Mouse (Mus musculus) embryonic facial prominence, embryonic 14.5 days (tissue): ENCODE measurements at regions not wholly inside any gene's neighbourhood (a gene's known extent, or its start where the extent isn't known, plus 50 kb on each side); places are given as distances from the start of the nearest gene placed in this dataset.
"Not testable (repeated sequence)": the region's sequence is repeated elsewhere in the genome, so short reads cannot be mapped to it uniquely, and the experiment has no call there.

Experiments
- ATAC-seq: fragments of 200-750 bp; cut with Nextera tagmentation; 2 replicates; pipeline ENCODE4 v1.8.0; 2017; ENCODE audit warnings: low read depth, moderate number of reproducible peaks, moderate TSS enrichment
- DNase-seq: peaks from one replicate; pipeline ENCODE4 v3.0.0-alpha.2; 2015; ENCODE audit warnings: low spot score
- H3K27ac ChIP-seq: fragments of 300-500 bp; sonication (generic); replicated peaks from 2 replicates; pipeline ENCODE4 v1.5.1; 2014; ENCODE audit warnings: low read depth, mild to moderate bottlenecking, low read length, moderate library complexity
- H3K27me3 ChIP-seq: fragments of 300-500 bp; sonication (generic); replicated peaks from 2 replicates; pipeline ENCODE4 v1.6.1; 2014; ENCODE audit warnings: low read length; ENCODE audit not compliant: control insufficient read depth, insufficient read depth
- H3K36me3 ChIP-seq: fragments of 300-500 bp; sonication (generic); 2 replicates; pipeline ENCODE4 v1.6.1; 2014; ENCODE audit warnings: low read length, mixed read lengths; ENCODE audit not compliant: control insufficient read depth, insufficient read depth
- H3K4me1 ChIP-seq: fragments of 300-500 bp; sonication (generic); 2 replicates; pipeline ENCODE4 v1.6.1; 2014; ENCODE audit warnings: antibody characterized with exemption, low read length; ENCODE audit not compliant: control insufficient read depth, insufficient read depth
- H3K4me2 ChIP-seq: fragments of 300-500 bp; sonication (generic); 2 replicates; pipeline ENCODE4 v1.6.1; 2014; ENCODE audit warnings: low read depth, mild to moderate bottlenecking, low read length, moderate library complexity, mixed read lengths
- H3K4me3 ChIP-seq: fragments of 300-500 bp; sonication (generic); 2 replicates; pipeline ENCODE4 v1.5.1; 2014; ENCODE audit warnings: low read depth, mild to moderate bottlenecking, low read length
- H3K9ac ChIP-seq: fragments of 300-500 bp; sonication (generic); 2 replicates; pipeline ENCODE4 v1.6.1; 2014; ENCODE audit warnings: low read depth, mild to moderate bottlenecking, low read length, moderate library complexity, mixed read lengths
- H3K9me3 ChIP-seq: fragments of 300-500 bp; sonication (generic); 2 replicates; pipeline ENCODE4 v1.6.1; 2016; ENCODE audit warnings: low read length; ENCODE audit not compliant: control insufficient read depth
- WGBS: fragments of 180-500 bp; shearing (Covaris S2); extraction: QIAGEN DNeasy Blood & Tissue Kit; methylation state at CpG from one replicate; pipeline ENCODE4 v1.1.7; 2014; 5-methylcytosine and 5-hydroxymethylcytosine counted together

DNA sequence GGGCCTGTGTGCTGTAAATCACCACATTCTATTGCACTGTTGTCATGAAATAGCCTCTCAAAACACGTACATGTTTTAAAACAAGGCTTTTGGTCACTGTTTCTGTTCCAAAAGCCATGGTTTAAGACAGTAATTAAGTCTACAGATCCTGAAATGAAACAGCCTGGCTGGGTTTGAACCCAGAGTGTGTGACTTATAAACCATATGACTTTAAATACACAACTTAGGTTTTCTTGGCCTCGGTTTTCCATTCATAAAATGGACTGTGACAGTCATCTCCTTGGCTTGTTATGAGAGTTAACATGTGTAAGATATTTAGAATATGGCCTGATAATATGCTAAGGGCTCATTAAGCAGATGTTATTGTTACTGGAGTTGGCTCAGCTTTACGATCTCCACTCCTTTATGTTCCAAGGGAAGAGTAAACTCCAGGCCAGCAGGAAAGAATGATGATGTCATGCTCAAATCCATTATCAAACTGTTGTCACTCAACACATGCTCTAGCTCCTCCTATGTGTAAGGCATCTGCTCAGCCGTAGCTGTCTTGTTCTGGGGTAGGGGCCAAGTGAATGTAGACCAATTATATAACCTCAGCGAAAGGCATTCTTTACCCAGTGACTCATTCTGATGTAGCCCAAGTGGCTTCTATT is 154.6 kb upstream of the Slc25a13 start:
- H3K9me3 ChIP-seq: no peaks in the 10 kb centered on the region
- H3K9ac ChIP-seq: no peak overlapping the region
- no peak overlapping the region for H3K27ac ChIP-seq
- peak; percentile 47; the same call in 1 of the 2 replicates for ATAC-seq
- H3K4me3 ChIP-seq: no peak overlapping the region
- no peaks in the 10 kb centered on the region for H3K27me3 ChIP-seq
- no peaks in the 10 kb centered on the region for H3K4me1 ChIP-seq
- 61% methylated on average over 5 of the region's 5 CpGs for WGBS
- no peak overlapping the region for H3K4me2 ChIP-seq
- peak; percentile 69 for DNase-seq
- H3K36me3 ChIP-seq: no peaks in the 10 kb centered on the region

DNA sequence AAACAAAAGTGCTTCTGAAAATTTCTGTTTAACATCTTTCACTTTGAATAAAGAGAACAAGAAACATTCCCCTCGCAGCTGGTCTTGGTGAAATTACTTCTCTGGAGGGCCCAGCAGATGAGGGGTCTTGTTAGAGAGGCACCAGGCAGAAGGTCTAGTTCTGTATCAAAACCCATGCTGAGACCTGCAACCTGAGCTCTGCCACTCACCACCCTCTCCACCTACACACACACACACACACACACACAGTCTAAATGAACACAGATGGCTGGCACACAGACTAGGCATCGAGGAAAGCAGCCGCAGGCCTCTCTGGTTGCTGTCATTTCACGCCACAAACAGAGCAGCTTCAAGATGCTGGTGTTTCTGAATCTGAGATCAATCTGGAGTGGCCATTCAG is 147.1 kb upstream of the Slc25a13 start:
- Histone ChIP-seq H3K4me1 (peaks cover 4% of the 10 kb centered on the region; the same call in 1 of the 2 replicates), H3K27me3 (no peaks in the 10 kb centered on the region), H3K27ac (0 out of 2 replicates have a peak overlapping the region, but pooled peaks have one; percentile 5), H3K9me3 (no peaks in the 10 kb centered on the region), H3K9ac (no peak overlapping the region), H3K36me3 (no peaks in the 10 kb centered on the region), H3K4me3 (no peak overlapping the region), H3K4me2 (peak overlapping the region; percentile 29; the same call in 1 of the 2 replicates)
- DNase-seq (peak; percentile 70), ATAC-seq (peak; percentile 53; the same call in 1 of the 2 replicates)
- 23% methylated on average over 4 of the region's 4 CpGs for WGBS

DNA sequence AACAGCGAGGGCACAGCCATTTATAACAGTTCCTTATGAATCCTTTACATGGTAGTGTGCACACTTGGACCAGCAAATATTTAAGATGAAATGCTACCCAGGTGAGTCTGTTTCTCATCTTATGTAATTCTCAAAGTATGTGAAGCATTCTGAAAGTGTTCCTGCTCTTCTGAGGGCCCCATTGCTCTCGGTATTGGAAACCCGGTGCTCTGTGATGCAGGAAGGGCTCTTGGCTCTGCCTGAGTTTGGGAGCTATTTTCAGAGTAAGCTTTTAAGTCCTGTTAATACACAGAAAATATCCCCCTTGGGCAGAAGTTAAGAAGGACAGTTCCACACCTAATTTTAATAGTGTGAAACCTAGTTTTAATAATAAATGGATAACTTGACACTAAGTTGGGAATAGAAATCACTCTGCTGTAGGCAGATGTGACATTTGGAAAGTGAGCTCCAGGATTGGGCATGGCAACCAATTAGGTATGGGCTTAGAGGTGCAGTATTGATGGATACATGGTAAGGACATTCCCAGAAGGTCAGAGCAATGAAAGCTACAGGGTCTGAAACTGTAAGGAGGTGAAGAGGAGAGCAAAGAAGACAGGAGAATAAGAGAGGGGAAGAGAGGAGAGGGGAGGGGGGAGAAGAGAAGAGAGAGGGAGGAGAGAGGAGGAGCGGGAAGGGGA is 145.8 kb upstream of the Slc25a13 start:
- ATAC-seq: no peak

DNA sequence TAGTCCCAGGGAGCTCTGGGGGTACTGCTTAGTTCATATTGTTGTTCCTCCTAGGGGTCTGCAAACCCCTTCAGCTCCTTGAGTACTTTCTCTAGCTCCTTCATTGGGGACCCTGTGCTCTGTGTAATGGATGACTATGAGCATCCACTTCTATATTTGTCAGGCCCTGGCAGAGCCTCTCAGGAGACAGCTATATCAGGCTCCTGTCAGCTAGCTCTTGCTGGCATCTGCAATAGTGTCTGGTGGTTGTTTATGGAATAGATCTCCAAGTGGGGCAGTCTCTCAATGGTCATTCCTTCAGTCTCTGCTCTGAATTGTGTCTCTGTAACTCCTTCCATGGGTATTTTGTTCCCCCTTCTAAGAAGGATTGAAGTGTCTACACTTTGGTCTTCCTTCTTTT is 144.2 kb upstream of the Slc25a13 start:
- not testable (repeated sequence) for H3K4me2 ChIP-seq, H3K4me1 ChIP-seq, H3K9ac ChIP-seq, H3K9me3 ChIP-seq, H3K27ac ChIP-seq, H3K4me3 ChIP-seq, DNase-seq, H3K27me3 ChIP-seq, ATAC-seq, H3K36me3 ChIP-seq

More for the DNA sequence above, 145.8 kb upstream of the Slc25a13 start:
- WGBS: 50% methylated on average over 4 of the region's 4 CpGs
- Histone ChIP-seq H3K4me3 (no peak overlapping the region), H3K36me3 (no peaks in the 10 kb centered on the region), H3K4me1 (peaks cover 4% of the 10 kb centered on the region; the same call in 1 of the 2 replicates), H3K27ac (no peak overlapping the region), H3K27me3 (no peaks in the 10 kb centered on the region), H3K9me3 (no peaks in the 10 kb centered on the region), H3K4me2 (no peak overlapping the region), H3K9ac (no peak overlapping the region)
- DNase-seq: no peak

DNA sequence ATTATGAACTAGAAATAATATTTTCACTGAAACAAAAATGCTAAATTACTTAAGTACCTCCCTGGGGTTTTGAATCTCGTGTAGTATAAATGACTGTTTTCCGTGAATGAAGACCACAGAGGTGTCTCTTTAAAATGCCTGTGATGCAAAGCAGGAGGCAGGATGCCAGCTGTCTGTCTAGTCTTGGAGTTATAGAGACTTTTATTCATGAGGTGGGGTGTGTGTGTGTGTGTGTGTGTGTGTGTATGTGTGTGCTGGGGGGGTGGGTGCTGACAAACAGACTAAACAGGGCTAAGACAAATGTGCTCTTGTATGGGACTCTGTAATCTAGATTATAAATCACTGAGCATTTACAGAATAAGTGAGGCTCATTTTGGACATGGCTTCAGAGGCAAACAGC is 140.5 kb upstream of the Slc25a13 start:
- Histone ChIP-seq H3K36me3 (no peaks in the 10 kb centered on the region), H3K9me3 (no peaks in the 10 kb centered on the region), H3K27ac (no peak overlapping the region), H3K4me3 (no peak overlapping the region), H3K4me2 (no peak overlapping the region), H3K9ac (no peak overlapping the region), H3K27me3 (0 out of 2 replicates have a peak, but pooled peaks cover 6% of the 10 kb centered on the region), H3K4me1 (no peaks in the 10 kb centered on the region)
- WGBS: 31% methylated on average over 2 of the region's 2 CpGs
- ATAC-seq (no peak), DNase-seq (no peak)

DNA sequence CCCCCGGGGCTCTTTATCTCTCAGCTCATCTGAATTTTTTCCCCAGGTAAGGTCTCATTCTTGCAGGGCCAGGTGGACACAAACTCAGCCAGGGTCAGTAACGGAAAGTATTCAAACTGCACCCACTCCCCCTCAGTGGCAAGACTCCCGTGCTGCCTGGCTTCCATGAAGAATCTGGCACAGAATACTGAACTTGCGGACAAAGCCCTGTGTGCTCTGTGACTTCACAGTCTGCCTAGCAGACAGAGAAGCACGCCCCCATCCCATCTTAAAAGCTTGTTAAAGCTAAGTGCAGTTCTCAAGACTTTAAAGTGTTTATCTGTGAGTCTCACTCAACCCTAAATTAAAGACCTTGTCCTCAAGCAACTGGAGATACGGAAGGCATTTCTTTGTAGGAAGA is 140.0 kb upstream of the Slc25a13 start:
- 0 out of 2 replicates have a peak, but pooled peaks cover 6% of the 10 kb centered on the region for H3K27me3 ChIP-seq
- no peaks in the 10 kb centered on the region for H3K36me3 ChIP-seq
- no peaks in the 10 kb centered on the region for H3K9me3 ChIP-seq
- WGBS: 61% methylated on average over 6 of the region's 6 CpGs
- ATAC-seq: no peak
- no peak overlapping the region for H3K27ac ChIP-seq
- no peak overlapping the region for H3K4me3 ChIP-seq
- peak; percentile 19 for DNase-seq
- no peak overlapping the region for H3K4me2 ChIP-seq
- no peak overlapping the region for H3K9ac ChIP-seq
- H3K4me1 ChIP-seq: no peaks in the 10 kb centered on the region

DNA sequence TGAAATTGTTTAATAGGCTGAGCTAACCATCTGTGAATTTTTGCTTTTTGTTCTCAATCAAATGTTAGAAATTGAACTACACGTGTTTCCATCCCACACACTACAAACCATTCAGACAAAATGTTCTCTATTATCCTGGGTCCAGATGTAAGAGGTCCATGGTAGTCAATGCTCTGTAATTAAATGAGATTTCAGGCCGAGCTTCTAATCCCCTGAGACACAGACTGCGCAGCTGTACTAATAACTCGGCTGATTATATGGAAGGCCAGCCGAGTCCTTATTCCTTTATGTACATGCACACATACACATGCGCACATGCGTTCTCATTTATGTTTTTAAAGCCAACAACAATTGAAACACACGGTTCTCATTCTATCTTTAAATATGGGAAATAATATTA is 118.3 kb upstream of the Slc25a13 start:
- peak; percentile 64 for DNase-seq

DNA sequence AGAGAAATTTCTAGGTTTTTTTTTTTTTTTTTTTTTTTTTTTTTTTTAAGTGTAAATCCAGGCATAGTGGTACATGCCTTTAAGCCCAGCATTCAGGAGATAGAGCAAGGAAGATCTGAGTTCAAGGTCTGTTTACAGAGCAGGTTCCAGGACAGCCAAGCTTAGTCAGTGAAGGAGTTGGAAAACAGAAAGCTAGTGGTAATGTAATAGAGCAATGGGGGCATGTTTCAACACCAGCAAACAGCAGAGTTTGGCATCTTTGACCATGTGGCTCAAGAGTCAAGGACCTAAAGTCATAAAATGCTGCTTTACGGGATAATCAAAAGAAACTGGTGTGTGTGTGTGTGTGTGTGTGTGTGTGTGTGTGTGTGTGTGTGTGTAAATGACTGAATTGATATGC is 113.3 kb upstream of the Slc25a13 start:
- Histone ChIP-seq H3K9me3 (peaks cover 21% of the 10 kb centered on the region), H3K27ac (no peak overlapping the region), H3K4me2 (no peak overlapping the region), H3K36me3 (no peaks in the 10 kb centered on the region), H3K9ac (no peak overlapping the region), H3K4me1 (no peaks in the 10 kb centered on the region), H3K4me3 (no peak overlapping the region), H3K27me3 (no peaks in the 10 kb centered on the region)
- 100% methylated on average over 1 of the region's 1 CpGs for WGBS
- no peak for ATAC-seq
- DNase-seq: no peak

More for the DNA sequence above, 118.3 kb upstream of the Slc25a13 start:
- Histone ChIP-seq H3K27me3 (no peaks in the 10 kb centered on the region; the same call in 1 of the 2 replicates), H3K4me3 (no peak overlapping the region), H3K9me3 (0 out of 2 replicates have a peak, but pooled peaks cover 8% of the 10 kb centered on the region), H3K27ac (no peak overlapping the region), H3K36me3 (no peaks in the 10 kb centered on the region), H3K4me2 (no peak overlapping the region), H3K9ac (no peak overlapping the region), H3K4me1 (no peaks in the 10 kb centered on the region)
- WGBS: 37% methylated on average over 8 of the region's 8 CpGs
- ATAC-seq: peak; percentile 77
